Mouse (Mus musculus): ENCODE data around the gene Gm12794. TPM values are rescaled to one million over a fixed set of nuclear protein-coding genes. Genes with fewer than 3 reads are reported as not detected.
"Not testable (repeated sequence)": the region's sequence is repeated elsewhere in the genome, so short reads cannot be mapped to it uniquely, and the experiment has no call there.

Gm12794 gene
- not detected in 2 replicates for polyA plus RNA-seq (2015; fragmentation: Nextera tagmentation; extraction: Ambion mirVana)

- WGBS, result 84% methylated on average over 1 of the region's 2 CpGs
- H3K4me2 ChIP-seq (ENCODE audit: low read length); H3K9ac ChIP-seq (ENCODE audit: low read depth, low read length); H3K27ac ChIP-seq (ENCODE audit: low read length); H3K4me3 ChIP-seq (ENCODE audit: low read depth, low read length); H3K4me1 ChIP-seq (ENCODE audit: control insufficient read depth, insufficient read depth, low read length); H3K27me3 ChIP-seq (ENCODE audit: control insufficient read depth, insufficient read depth, low read depth, low read length); H3K9me3 ChIP-seq (replicated peaks; ENCODE audit: control insufficient read depth, low read length, poor library complexity, severe bottlenecking); H3K36me3 ChIP-seq (ENCODE audit: control insufficient read depth, insufficient read depth, low read length); ATAC-seq: not testable (repeated sequence)
These were observed at the start of gene Gm12794 for GRCm38 (mm10) chr4:101940107-101940506. Gm12794 (plus strand) TSS chr4:101940407.

- Histone ChIP-seq H3K4me2 (ENCODE audit: low read length) (no peak within 1 kb of the TSS), H3K9ac (ENCODE audit: low read depth, low read length) (no peak within 1 kb of the TSS), H3K4me3 (ENCODE audit: low read depth, low read length) (no peak within 1 kb of the TSS), H3K36me3 (ENCODE audit: control insufficient read depth, insufficient read depth, low read length) (no peaks in the 10 kb centered on the region), H3K9me3 (replicated peaks; ENCODE audit: control insufficient read depth, low read length, poor library complexity, severe bottlenecking) (no peaks in the 10 kb centered on the region), H3K27me3 (ENCODE audit: control insufficient read depth, insufficient read depth, low read depth, low read length) (no peaks in the 10 kb centered on the region), H3K4me1 (ENCODE audit: control insufficient read depth, insufficient read depth, low read length) (no peaks in the 10 kb centered on the region), H3K27ac (ENCODE audit: low read length) (no peak within 1 kb of the TSS)
- WGBS, result 90% methylated on average over 7 of the region's 7 CpGs
- no peak for ATAC-seq
These were observed 46.4 kb upstream of the Gm12794 start, which contains the start of gene C130073F10Rik for GRCm38 (mm10) chr4:101893656-101894420. C130073F10Rik (minus strand) TSS chr4:101893789.

GRCm38 (mm10) chr4:101908821-101909220, 31.4 kb upstream of the Gm12794 start, which contains the start of gene Gm12800:
Gm12800 (plus strand) TSS chr4:101909121.
- not testable (repeated sequence) for H3K27ac ChIP-seq (ENCODE audit: low read length); ATAC-seq
- 65% methylated on average over 2 of the region's 2 CpGs for WGBS

GRCm38 (mm10) chr4:101980949-101981348, 40.7 kb downstream of the Gm12794 start, which contains the start of gene Gm12790:
Gm12790 (minus strand) TSS chr4:101981049.
- not testable (repeated sequence) for H3K4me2 ChIP-seq (ENCODE audit: low read length); H3K27me3 ChIP-seq (ENCODE audit: control insufficient read depth, insufficient read depth, low read depth, low read length); H3K4me1 ChIP-seq (ENCODE audit: control insufficient read depth, insufficient read depth, low read length); H3K9me3 ChIP-seq (replicated peaks; ENCODE audit: control insufficient read depth, low read length, poor library complexity, severe bottlenecking); H3K9ac ChIP-seq (ENCODE audit: low read depth, low read length); ATAC-seq; H3K4me3 ChIP-seq (ENCODE audit: low read depth, low read length); H3K27ac ChIP-seq (ENCODE audit: low read length); H3K36me3 ChIP-seq (ENCODE audit: control insufficient read depth, insufficient read depth, low read length)
- WGBS, result 100% methylated on average over 1 of the region's 5 CpGs

More at GRCm38 (mm10) chr4:101908821-101909220, 31.4 kb upstream of the Gm12794 start, which contains the start of gene Gm12800:
- H3K4me3 ChIP-seq (ENCODE audit: low read depth, low read length); H3K9ac ChIP-seq (ENCODE audit: low read depth, low read length); H3K4me1 ChIP-seq (ENCODE audit: control insufficient read depth, insufficient read depth, low read length); H3K9me3 ChIP-seq (replicated peaks; ENCODE audit: control insufficient read depth, low read length, poor library complexity, severe bottlenecking); H3K36me3 ChIP-seq (ENCODE audit: control insufficient read depth, insufficient read depth, low read length); H3K27me3 ChIP-seq (ENCODE audit: control insufficient read depth, insufficient read depth, low read depth, low read length); H3K4me2 ChIP-seq (ENCODE audit: low read length): not testable (repeated sequence)

- Histone ChIP-seq H3K9ac (ENCODE audit: low read depth, low read length) (no peak overlapping the region), H3K4me3 (ENCODE audit: low read depth, low read length) (no peak overlapping the region), H3K27ac (ENCODE audit: low read length) (no peak overlapping the region), H3K36me3 (ENCODE audit: control insufficient read depth, insufficient read depth, low read length) (no peaks in the 10 kb centered on the region), H3K4me2 (ENCODE audit: low read length) (no peak overlapping the region), H3K4me1 (ENCODE audit: control insufficient read depth, insufficient read depth, low read length) (no peaks in the 10 kb centered on the region), H3K9me3 (replicated peaks; ENCODE audit: control insufficient read depth, low read length, poor library complexity, severe bottlenecking) (no peaks in the 10 kb centered on the region), H3K27me3 (ENCODE audit: control insufficient read depth, insufficient read depth, low read depth, low read length) (no peaks in the 10 kb centered on the region)
- WGBS, result 93% methylated on average over 5 of the region's 5 CpGs
- ATAC-seq, result no peak
These were observed 45.5 kb downstream of the Gm12794 start for GRCm38 (mm10) chr4:101985678-101986077.

GRCm38 (mm10) chr4:101986326-101986725, 46.1 kb downstream of the Gm12794 start, which contains the start of gene Gm12789:
Gm12789 (plus strand) TSS chr4:101986626.
- H3K9ac ChIP-seq (ENCODE audit: low read depth, low read length); H3K36me3 ChIP-seq (ENCODE audit: control insufficient read depth, insufficient read depth, low read length); H3K4me2 ChIP-seq (ENCODE audit: low read length); ATAC-seq; H3K4me3 ChIP-seq (ENCODE audit: low read depth, low read length); H3K27me3 ChIP-seq (ENCODE audit: control insufficient read depth, insufficient read depth, low read depth, low read length); H3K9me3 ChIP-seq (replicated peaks; ENCODE audit: control insufficient read depth, low read length, poor library complexity, severe bottlenecking); H3K4me1 ChIP-seq (ENCODE audit: control insufficient read depth, insufficient read depth, low read length); H3K27ac ChIP-seq (ENCODE audit: low read length): not testable (repeated sequence)
- 91% methylated on average over 2 of the region's 2 CpGs for WGBS

Other genes with a start within 250 kb of the Gm12794 start
- 2.5 and 3.6 TPM in 2 replicates for gene Lepr, start 223.0 kb upstream of the Gm12794 start, polyA plus RNA-seq (2015; fragmentation: Nextera tagmentation; extraction: Ambion mirVana)
- gene B020004J07Rik, start 96.4 kb upstream of the Gm12794 start, polyA plus RNA-seq (2015; fragmentation: Nextera tagmentation; extraction: Ambion mirVana), result not detected in 2 replicates
- gene C130073F10Rik, start 46.6 kb upstream of the Gm12794 start, polyA plus RNA-seq (2015; fragmentation: Nextera tagmentation; extraction: Ambion mirVana), result not detected in 2 replicates
- not detected in 2 replicates for gene Gm12800, start 31.3 kb upstream of the Gm12794 start, polyA plus RNA-seq (2015; fragmentation: Nextera tagmentation; extraction: Ambion mirVana)
- not detected in 2 replicates for gene Gm12790, start 40.6 kb downstream of the Gm12794 start, polyA plus RNA-seq (2015; fragmentation: Nextera tagmentation; extraction: Ambion mirVana)
- gene Gm12789, start 46.2 kb downstream of the Gm12794 start, polyA plus RNA-seq (2015; fragmentation: Nextera tagmentation; extraction: Ambion mirVana), result not detected in 2 replicates
- 62.5 and 64.5 TPM in 2 replicates for gene Pde4b, start 147.1 kb downstream of the Gm12794 start, polyA plus RNA-seq (2015; fragmentation: Nextera tagmentation; extraction: Ambion mirVana)